Mouse (Mus musculus) inflammation-experienced regulatory T-cells, adult 6 months (primary cell): ENCODE results near the gene Sccpdh. TPM values are rescaled to one million over a fixed set of nuclear protein-coding genes. Genes with fewer than 3 reads are reported as not detected.
"Not testable (repeated sequence)": the region's sequence is repeated elsewhere in the genome, so short reads cannot be mapped to it uniquely, and the experiment has no call there.

Source experiments
- ATAC-seq: one replicate; pipeline ENCODE4 v1.8.0; 2017
- polyA plus RNA-seq, 3 experiments: library from polyadenylated mRNA; unstranded; fragments of 100-300 nt; shearing (Covaris generic); gene quantifications; one replicate each; pipeline ENCODE4 v1.2.1; 2017

The Sccpdh gene
- polyA plus RNA-seq: 10 to 100 TPM in 2 of 3 experiments, 1 to 10 TPM in 1; 3.8 to 19.0 (median 14.8) TPM

DNA sequence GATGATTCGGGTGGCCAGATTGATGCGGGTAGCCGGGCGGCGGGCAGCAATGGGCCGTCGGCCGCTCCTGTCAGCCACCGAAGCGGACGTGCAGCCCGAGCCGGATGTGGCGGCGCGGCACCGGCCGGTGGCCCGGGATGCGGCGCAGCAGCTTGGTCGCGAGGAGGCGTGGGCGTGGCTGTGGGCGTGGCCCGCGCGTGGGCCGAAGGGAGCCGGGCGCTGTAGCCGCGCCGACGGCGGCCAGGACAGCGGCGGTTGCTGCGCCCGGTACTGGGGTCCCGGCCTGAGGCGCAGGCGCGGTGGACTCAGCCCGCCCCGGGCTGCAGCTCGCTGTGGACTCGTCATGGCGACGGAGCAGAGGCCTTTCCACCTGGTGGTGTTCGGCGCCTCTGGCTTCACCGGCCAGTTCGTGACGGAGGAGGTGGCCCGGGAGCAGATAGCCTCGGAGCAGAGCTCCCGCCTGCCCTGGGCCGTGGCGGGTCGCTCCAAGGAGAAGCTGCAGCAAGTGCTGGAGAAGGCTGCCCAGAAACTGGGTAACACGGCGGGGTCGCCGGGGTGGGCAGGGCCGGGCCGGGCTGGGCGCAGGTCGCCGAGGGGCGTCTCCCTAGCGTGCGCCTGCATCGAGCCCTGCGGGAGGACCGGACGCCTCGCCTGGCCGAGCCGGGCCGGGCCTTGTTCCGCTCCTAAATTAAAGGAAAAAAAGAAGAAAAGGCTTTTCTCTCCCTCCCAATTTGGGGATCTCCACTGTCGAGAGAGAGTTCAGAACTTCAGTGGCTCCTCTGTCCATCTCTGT is at the start of gene Sccpdh:
Gene Sccpdh, plus strand, starts transcription at position 198 of the 793 bp plus-strand sequence.
- peak; percentile 67 for ATAC-seq

GRCm38 (mm10) chr1:179622665-179623064 is 45.3 kb upstream of the Sccpdh start:
- ATAC-seq: no peak

- peak; percentile 28 for ATAC-seq
Measured at GRCm38 (mm10) chr1:179623657-179624056, 44.4 kb upstream of the Sccpdh start.

- ATAC-seq: peak; percentile 72
Measured at GRCm38 (mm10) chr1:179624354-179624753, 43.7 kb upstream of the Sccpdh start.

DNA sequence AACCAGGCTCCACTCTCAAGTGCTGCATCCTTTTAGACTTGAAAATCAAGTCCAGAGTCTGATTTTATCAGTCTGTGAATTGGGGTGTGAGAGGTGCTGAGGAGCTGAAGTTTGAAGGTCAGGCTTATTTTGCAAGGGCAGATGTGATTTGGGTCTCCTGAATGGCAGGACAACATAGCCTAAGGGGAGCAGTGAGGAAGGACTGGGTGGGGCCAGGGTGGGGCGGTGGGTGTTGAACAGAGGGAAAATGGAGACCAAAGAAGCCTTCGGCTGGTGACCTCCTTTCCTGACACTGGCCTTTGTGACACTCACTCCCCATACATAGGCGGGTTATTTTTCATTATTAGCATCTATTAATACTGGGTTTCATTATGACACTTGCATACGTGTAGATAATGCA is 40.2 kb upstream of the Sccpdh start:
- no peak for ATAC-seq

DNA sequence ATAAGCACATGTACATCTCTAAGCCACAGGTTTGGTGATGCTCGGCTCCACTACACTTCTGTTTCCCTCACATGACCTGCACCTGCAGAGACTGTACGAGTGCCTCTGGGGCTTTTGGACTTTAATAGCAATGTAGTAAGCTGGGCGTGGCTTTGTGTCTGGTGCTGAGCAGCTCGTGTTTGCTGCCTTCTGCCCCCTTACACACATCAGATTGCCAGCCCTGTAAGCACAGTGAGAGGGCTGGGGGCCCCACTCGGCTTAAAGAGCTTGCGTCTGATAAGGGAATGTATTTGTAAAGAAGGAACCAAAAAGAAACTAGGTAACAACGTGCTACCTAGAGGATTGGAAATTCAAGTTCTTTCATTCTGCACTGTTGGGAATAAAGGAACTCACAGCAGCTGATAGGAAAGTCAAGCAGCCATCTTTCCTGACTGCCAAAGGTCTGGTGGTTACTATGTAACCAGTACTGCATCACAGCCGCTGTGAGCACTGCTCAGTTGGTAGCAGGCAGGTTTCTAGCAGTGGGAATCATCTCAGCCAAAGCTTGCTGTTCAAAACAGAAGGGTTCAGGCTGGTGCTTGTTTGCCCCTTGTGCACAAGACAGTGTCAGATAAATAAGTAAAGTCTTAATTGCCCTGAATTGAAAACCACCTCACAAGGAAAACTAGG is 39.4 kb upstream of the Sccpdh start:
- no peak for ATAC-seq

GRCm38 (mm10) chr1:179629276-179629675 is 38.7 kb upstream of the Sccpdh start:
- no peak for ATAC-seq

DNA sequence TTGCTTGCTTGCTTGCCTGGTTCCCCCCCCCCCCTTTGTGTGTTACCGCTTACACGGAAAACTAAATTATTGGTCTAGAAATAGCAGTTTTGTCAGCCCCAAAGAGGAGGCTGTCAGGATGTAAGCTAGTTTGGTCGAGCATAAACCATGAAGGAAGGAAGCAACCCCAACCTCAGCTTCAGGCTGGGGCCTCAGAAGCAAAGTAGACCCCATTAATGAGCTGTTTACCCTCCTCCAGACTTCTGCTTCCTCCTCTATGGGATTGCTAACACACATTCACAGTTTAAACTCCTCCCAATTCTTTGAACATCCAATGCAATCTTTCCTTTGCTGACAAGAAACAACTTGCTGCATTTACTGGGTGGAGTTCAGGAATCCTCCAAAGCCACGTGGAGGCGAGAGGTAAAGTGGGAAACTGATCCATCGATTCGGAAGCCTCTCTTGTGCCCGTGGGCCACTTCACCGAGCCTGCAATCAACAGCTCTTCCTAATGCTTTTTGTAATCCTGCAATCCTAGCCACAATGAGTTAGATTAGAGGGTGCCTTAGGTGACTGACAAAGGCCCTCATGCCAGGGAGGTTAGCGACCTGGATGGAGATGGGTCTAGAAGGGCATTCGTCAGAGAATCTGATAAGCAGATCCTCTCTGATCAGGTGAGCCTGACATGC is 35.1 kb upstream of the Sccpdh start:
- ATAC-seq: no peak

DNA sequence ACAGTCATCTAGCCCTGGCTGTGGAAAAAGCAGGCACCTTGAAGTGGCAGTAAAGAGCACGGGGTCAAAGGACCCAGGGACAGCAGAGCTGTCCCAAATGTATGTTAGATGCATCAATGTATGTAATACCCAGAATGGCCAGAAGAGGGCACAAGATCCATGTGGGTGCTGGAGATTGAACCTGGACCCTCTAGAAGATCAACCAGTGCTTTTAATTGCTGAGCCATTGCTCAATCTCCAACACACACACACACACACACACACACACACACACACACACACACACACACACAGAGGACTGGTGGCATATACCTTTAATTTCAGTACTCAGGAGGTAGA is 34.6 kb upstream of the Sccpdh start:
- no peak for ATAC-seq

GRCm38 (mm10) chr1:179634159-179634558 is 33.9 kb upstream of the Sccpdh start:
- no peak for ATAC-seq

- no peak for ATAC-seq
Measured at GRCm38 (mm10) chr1:179642726-179643125, 25.3 kb upstream of the Sccpdh start.

DNA sequence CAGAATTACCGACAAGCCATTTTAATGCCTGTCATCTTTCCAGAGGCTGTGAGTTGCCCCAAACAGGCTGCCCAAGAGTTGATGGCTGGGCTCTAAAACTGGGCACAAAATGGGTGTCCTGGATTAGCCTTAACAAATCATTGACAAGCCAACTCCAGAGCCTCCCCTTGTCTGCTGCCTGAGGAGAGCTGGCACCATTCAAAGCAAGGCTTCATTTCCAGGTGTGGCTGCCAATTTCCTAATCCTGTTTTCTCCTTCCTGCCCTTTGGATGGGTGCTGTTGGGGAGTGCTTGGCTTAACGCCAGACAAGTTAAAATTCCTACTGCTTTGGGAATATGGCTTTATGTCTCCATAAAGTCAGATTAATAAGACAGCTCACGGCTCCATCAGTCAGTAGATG is 23.9 kb upstream of the Sccpdh start:
- no peak for ATAC-seq

DNA sequence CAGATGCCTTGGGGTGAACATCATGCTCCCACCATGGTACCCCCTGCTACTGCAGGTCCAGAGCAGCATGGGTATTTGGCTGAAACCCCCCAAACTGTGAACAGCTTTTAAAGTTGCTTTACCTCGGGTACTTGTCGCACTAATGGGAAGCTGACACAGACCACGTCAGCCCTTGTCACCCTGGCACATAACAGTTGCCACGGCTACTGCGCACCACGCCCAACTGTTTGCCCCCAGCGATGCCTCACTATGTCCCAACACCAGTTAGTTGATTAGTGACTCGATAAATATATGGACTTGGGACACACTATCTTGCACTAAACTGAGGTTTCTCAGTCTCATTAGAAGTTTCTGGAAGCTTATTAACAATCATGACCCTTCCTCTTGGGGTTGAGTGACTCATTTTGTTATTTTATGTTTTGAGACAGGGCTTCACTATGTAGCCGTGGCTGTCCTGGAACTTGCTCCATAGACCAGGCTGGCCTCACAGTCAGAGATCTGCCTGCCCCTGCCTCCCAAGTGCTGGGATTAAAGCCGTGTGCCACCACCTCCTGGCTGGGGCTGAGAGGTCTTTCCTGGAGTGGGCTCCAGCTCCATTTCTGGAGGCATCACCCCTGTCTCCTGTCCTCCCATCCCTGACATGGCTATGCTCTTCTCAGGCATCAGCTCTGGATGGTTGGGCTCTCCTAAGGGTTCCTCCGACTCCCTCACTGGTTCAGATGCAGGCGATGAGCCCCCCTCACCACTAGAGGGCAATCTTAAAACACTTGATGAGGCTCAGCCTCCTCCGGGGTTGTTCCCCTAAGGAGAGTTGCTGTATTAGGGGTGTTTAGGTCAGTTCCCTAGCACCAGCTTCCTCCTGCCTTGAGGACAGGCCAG is 22.7 kb upstream of the Sccpdh start:
- peak; percentile 83 for ATAC-seq

GRCm38 (mm10) chr1:179645980-179646268 is 22.1 kb upstream of the Sccpdh start:
- ATAC-seq: peak; percentile 43

DNA sequence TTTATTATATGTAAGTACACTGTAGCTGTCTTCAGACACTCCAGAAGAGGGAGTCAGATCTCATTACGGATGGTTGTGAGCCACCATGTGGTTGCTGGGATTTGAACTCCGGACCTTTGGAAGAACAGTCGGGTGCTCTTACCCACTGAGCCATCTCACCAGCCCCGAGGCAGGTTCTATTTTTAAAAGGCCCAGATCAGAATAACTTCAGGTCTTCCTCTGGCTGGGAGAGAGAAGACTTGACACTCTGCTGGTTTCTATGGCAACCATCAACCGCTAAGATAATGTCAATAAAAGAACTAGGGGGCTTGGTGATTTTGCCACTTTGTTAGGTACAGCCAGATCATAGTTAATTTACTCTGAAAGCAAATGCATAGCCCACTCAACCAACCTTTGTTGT is 19.3 kb upstream of the Sccpdh start:
- not testable (repeated sequence) for ATAC-seq

- ATAC-seq: no peak
Measured at GRCm38 (mm10) chr1:179649324-179649723, 18.7 kb upstream of the Sccpdh start.

- ATAC-seq: no peak
Measured at GRCm38 (mm10) chr1:179650284-179650683, 17.7 kb upstream of the Sccpdh start.

GRCm38 (mm10) chr1:179651224-179651623 is 16.8 kb upstream of the Sccpdh start:
- ATAC-seq: no peak

GRCm38 (mm10) chr1:179663065-179663464 is 4.9 kb upstream of the Sccpdh start:
- no peak for ATAC-seq

DNA sequence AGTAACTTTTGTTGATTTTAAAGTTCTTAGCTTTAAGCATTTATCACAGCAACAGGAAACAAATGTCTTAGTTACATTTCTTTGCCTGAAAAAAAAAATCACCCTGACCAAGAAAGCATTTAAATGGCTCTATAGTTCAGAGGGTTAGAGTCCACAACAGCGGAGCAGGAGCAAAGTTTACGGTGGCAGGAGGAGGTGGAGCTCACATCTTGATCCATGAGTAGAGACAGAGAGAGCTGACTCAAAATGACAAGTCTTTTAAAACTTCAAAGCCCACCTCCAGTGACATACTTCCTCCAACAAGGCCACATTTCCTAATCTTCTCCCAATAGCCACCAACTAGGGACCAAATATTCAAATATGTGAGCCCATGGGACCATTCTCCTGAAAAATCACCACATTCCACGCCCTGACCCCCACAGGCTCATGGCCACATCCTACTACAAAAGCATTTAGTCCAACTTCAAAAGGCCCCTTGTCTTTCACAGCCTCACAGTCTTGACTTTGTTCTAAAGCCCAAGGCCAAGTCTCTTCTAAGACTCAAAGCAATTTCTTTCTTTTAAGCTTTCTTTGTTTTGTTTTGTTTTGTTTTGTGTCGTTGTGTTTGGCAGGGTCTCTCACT is 3.6 kb upstream of the Sccpdh start:
- no peak for ATAC-seq

GRCm38 (mm10) chr1:179666971-179667370 is 1.0 kb upstream of the Sccpdh start:
- no peak for ATAC-seq

DNA sequence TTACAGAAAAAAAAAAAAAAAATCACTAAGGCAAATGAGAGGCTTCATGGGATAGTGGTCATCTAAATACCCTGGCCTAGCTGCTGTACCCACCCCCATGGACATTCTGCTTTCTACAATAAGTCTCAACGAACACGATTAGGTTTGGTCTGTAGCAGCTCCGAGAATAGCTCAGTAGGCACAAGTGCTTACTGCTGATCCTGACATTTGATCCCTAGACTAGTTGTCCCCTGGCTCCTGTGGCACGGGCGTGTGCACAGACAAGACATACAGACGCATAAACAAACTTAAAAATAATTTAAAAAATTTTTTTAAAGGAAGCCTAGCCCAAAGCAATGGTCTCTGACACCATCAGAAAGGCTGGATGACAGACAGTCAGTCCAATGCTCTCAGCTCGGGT is 560 bp upstream of the Sccpdh start:
- ATAC-seq: no peak
